Mouse (Mus musculus): Measurements from ENCODE around the gene Slc25a34. TPM values are rescaled to one million over a fixed set of nuclear protein-coding genes. Genes with fewer than 3 reads are reported as not detected.

Slc25a34 gene
- polyA plus RNA-seq, 1 experiment: 12.3 TPM

- Histone ChIP-seq H3K36me3 (ENCODE audit: control insufficient read depth, insufficient read depth, low read length) (no peaks in the 10 kb centered on the region), H3K4me1 (replicated peaks; ENCODE audit: control insufficient read depth, insufficient read depth, low read length) (peaks cover 15% of the 10 kb centered on the region), H3K27ac (ENCODE audit: control insufficient read depth, insufficient read depth, low read length) (no peak overlapping the region), H3K4me3 (ENCODE audit: control insufficient read depth, insufficient read depth, low read length) (no peak overlapping the region), H3K27me3 (ENCODE audit: control insufficient read depth, insufficient read depth, low read length) (no peaks in the 10 kb centered on the region)
- no peak for DNase-seq
- no peak for TF ChIP-seq CTCF (IDR thresholded peaks at IDR 0.05; ENCODE audit: borderline replicate concordance, control insufficient read depth, extremely low read depth, insufficient read depth, low read length, poor library complexity)
- no peak for TF ChIP-seq POLR2A (IDR thresholded peaks at IDR 0.05; ENCODE audit: control insufficient read depth, extremely low read depth, insufficient read depth, low read length, poor library complexity)
- 94% methylated on average over 8 of the region's 8 CpGs for WGBS
These were observed 1.5 kb downstream of the Slc25a34 start for GRCm38 (mm10) chr4:141622091-141622490.

- 88% methylated on average over 8 of the region's 8 CpGs for WGBS
- H3K4me3 ChIP-seq (ENCODE audit: control insufficient read depth, insufficient read depth, low read length): no peak overlapping the region
These were observed 2.3 kb downstream of the Slc25a34 start for GRCm38 (mm10) chr4:141621297-141621696.

GRCm38 (mm10) chr4:141619299-141619883 is 4.2 kb downstream of the Slc25a34 start:
- DNase-seq: no peak
- 49% methylated on average over 9 of the region's 9 CpGs for WGBS
- Histone ChIP-seq H3K36me3 (ENCODE audit: control insufficient read depth, insufficient read depth, low read length) (no peaks in the 10 kb centered on the region), H3K4me3 (ENCODE audit: control insufficient read depth, insufficient read depth, low read length) (no peak overlapping the region), H3K27ac (ENCODE audit: control insufficient read depth, insufficient read depth, low read length) (no peak overlapping the region), H3K27me3 (ENCODE audit: control insufficient read depth, insufficient read depth, low read length) (no peaks in the 10 kb centered on the region), H3K4me1 (replicated peaks; ENCODE audit: control insufficient read depth, insufficient read depth, low read length) (peaks cover 15% of the 10 kb centered on the region)
- TF ChIP-seq CTCF (IDR thresholded peaks at IDR 0.05; ENCODE audit: borderline replicate concordance, control insufficient read depth, extremely low read depth, insufficient read depth, low read length, poor library complexity) (no peak), POLR2A (IDR thresholded peaks at IDR 0.05; ENCODE audit: control insufficient read depth, extremely low read depth, insufficient read depth, low read length, poor library complexity) (no peak)

More at GRCm38 (mm10) chr4:141621297-141621696, 2.3 kb downstream of the Slc25a34 start:
- H3K36me3 ChIP-seq (ENCODE audit: control insufficient read depth, insufficient read depth, low read length): no peaks in the 10 kb centered on the region
- no peaks in the 10 kb centered on the region for H3K27me3 ChIP-seq (ENCODE audit: control insufficient read depth, insufficient read depth, low read length)
- no peak overlapping the region for H3K27ac ChIP-seq (ENCODE audit: control insufficient read depth, insufficient read depth, low read length)
- peaks cover 15% of the 10 kb centered on the region for H3K4me1 ChIP-seq (replicated peaks; ENCODE audit: control insufficient read depth, insufficient read depth, low read length)
- no peak for TF ChIP-seq POLR2A (IDR thresholded peaks at IDR 0.05; ENCODE audit: control insufficient read depth, extremely low read depth, insufficient read depth, low read length, poor library complexity)
- no peak for TF ChIP-seq CTCF (IDR thresholded peaks at IDR 0.05; ENCODE audit: borderline replicate concordance, control insufficient read depth, extremely low read depth, insufficient read depth, low read length, poor library complexity)
- no peak for DNase-seq

GRCm38 (mm10) chr4:141618565-141619243 is 4.9 kb downstream of the Slc25a34 start, which contains the start of gene Tmem82:
TSS of gene Tmem82 (minus strand) at chr4:141618633.
- peak; percentile 67 for DNase-seq
- no peak within 1 kb of the TSS for H3K27ac ChIP-seq (ENCODE audit: control insufficient read depth, insufficient read depth, low read length)
- no peaks in the 10 kb centered on the region for H3K36me3 ChIP-seq (ENCODE audit: control insufficient read depth, insufficient read depth, low read length)
- H3K4me1 ChIP-seq (replicated peaks; ENCODE audit: control insufficient read depth, insufficient read depth, low read length): peaks cover 15% of the 10 kb centered on the region
- no peak for TF ChIP-seq POLR2A (IDR thresholded peaks at IDR 0.05; ENCODE audit: control insufficient read depth, extremely low read depth, insufficient read depth, low read length, poor library complexity)
- no peaks in the 10 kb centered on the region for H3K27me3 ChIP-seq (ENCODE audit: control insufficient read depth, insufficient read depth, low read length)
- 15% methylated on average over 20 of the region's 20 CpGs for WGBS
- H3K4me3 ChIP-seq (ENCODE audit: control insufficient read depth, insufficient read depth, low read length): peak within 1 kb of the TSS; percentile 44

GRCm38 (mm10) chr4:141617863-141618564 is 5.6 kb downstream of the Slc25a34 start:
- DNase-seq: peak; percentile 26
- H3K4me1 ChIP-seq (replicated peaks; ENCODE audit: control insufficient read depth, insufficient read depth, low read length): peaks cover 15% of the 10 kb centered on the region
- 18% methylated on average over 22 of the region's 22 CpGs for WGBS
- TF ChIP-seq POLR2A (IDR thresholded peaks at IDR 0.05; ENCODE audit: control insufficient read depth, extremely low read depth, insufficient read depth, low read length, poor library complexity) (no peak), CTCF (IDR thresholded peaks at IDR 0.05; ENCODE audit: borderline replicate concordance, control insufficient read depth, extremely low read depth, insufficient read depth, low read length, poor library complexity) (no peak)
- H3K4me3 ChIP-seq (ENCODE audit: control insufficient read depth, insufficient read depth, low read length): peak overlapping the region; percentile 44
- no peaks in the 10 kb centered on the region for H3K27me3 ChIP-seq (ENCODE audit: control insufficient read depth, insufficient read depth, low read length)
- H3K36me3 ChIP-seq (ENCODE audit: control insufficient read depth, insufficient read depth, low read length): no peaks in the 10 kb centered on the region
- H3K27ac ChIP-seq (ENCODE audit: control insufficient read depth, insufficient read depth, low read length): no peak overlapping the region

GRCm38 (mm10) chr4:141617299-141617698 is 6.3 kb downstream of the Slc25a34 start:
- Histone ChIP-seq H3K4me3 (ENCODE audit: control insufficient read depth, insufficient read depth, low read length) (peak overlapping the region; percentile 44), H3K36me3 (ENCODE audit: control insufficient read depth, insufficient read depth, low read length) (no peaks in the 10 kb centered on the region), H3K27ac (ENCODE audit: control insufficient read depth, insufficient read depth, low read length) (no peak overlapping the region), H3K4me1 (replicated peaks; ENCODE audit: control insufficient read depth, insufficient read depth, low read length) (peaks cover 15% of the 10 kb centered on the region), H3K27me3 (ENCODE audit: control insufficient read depth, insufficient read depth, low read length) (no peaks in the 10 kb centered on the region)
- DNase-seq: peak; percentile 86
- 5% methylated on average over 20 of the region's 20 CpGs for whole genome bisulfite sequencing
- TF ChIP-seq CTCF (IDR thresholded peaks at IDR 0.05; ENCODE audit: borderline replicate concordance, control insufficient read depth, extremely low read depth, insufficient read depth, low read length, poor library complexity) (peak; percentile 87; the same call in 1 of the 2 replicates), POLR2A (IDR thresholded peaks at IDR 0.05; ENCODE audit: control insufficient read depth, extremely low read depth, insufficient read depth, low read length, poor library complexity) (no peak)
